Mouse (Mus musculus) bone marrow, adult 2 months (tissue): ENCODE results near the gene Tspan18.

Experiments
- CTCF ChIP-seq: fragments of 200-500 bp; IDR thresholded peaks from 2 replicates; pipeline ENCODE4 v1.5.1; 2011; ENCODE audit warnings: low read length, control low read depth; ENCODE audit not compliant: control insufficient read depth, insufficient read depth
- POLR2A ChIP-seq: fragments of 200-500 bp; IDR thresholded peaks from 2 replicates; pipeline ENCODE4 v1.6.1; 2011; ENCODE audit warnings: low read depth, mild to moderate bottlenecking, control low read depth, low read length, borderline replicate concordance; ENCODE audit not compliant: control insufficient read depth

GRCm38 (mm10) chr2:93324681-93325080, 9.6 kb downstream of the Tspan18 start:
- TF ChIP-seq POLR2A = no peak
- no peak for TF ChIP-seq CTCF
